Mouse (Mus musculus): Measurements from ENCODE around the gene Cbln4. TPM values are rescaled to one million over a fixed set of nuclear protein-coding genes. Genes with fewer than 3 reads are reported as not detected.

The Cbln4 gene
- polyA plus RNA-seq, 2 experiments: 0.01 TPM; not detected in 1

- Histone ChIP-seq H3K4me3 (ENCODE audit: insufficient read depth in 1 of 2, low read depth in 2 of 2, low read length in 2 of 2) (no peak overlapping the region), H3K9me3 (ENCODE audit: control insufficient read depth, low read length) (peaks cover 2% of the 10 kb centered on the region; the same call in 1 of the 2 replicates), H3K27ac (no peak overlapping the region), H3K36me3 (replicated peaks; ENCODE audit: control insufficient read depth, insufficient read depth, low read depth) (no peaks in the 10 kb centered on the region), H3K4me1 (replicated peaks; ENCODE audit: control insufficient read depth in 2 of 2, insufficient read depth in 2 of 2, low read length in 1 of 2) (no peaks in the 10 kb centered on the region), H3K27me3 (ENCODE audit: control insufficient read depth, insufficient read depth, low read length) (no peaks in the 10 kb centered on the region), H3K4me2 (ENCODE audit: low read depth) (no peak overlapping the region), H3K9ac (replicated peaks) (no peak overlapping the region)
- ATAC-seq (ENCODE audit: insufficient read depth) (no peak), DNase-seq (ENCODE audit: low read depth in 3 of 3, low spot score in 3 of 3) (no peak)
- 50% methylated on average over 7 of the region's 7 CpGs for WGBS (ENCODE audit: insufficient replicate concordance)
- TF ChIP-seq CTCF (IDR thresholded peaks at IDR 0.05; ENCODE audit: low read depth) (no peak), EP300 (IDR thresholded peaks at IDR 0.05; ENCODE audit: low read depth) (no peak)
Observed at GRCm38 (mm10) chr2:172058936-172059665, 15.8 kb upstream of the Cbln4 start.

DNA sequence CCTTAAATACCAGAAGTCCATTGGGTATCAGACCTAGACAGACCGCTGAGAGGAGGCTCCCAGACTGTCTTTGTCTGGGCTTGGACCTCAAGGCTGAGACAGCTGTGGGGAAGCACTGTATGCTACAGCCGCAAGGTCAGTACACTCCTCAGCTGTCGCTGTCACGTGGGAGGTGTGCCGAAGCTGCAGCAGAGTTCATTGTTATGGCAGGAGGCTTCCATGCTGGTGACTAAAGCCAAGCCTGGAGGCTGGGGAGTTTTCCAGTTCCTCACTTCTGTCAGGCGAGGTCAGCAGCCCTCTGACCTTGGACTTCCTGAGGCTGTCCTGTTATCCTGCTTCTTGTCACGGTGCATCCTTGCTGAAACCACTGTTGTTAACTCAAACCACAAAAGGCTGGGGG lies 2.7 kb upstream of the Cbln4 start:
- Histone ChIP-seq H3K9ac (replicated peaks) (no peak overlapping the region), H3K4me2 (ENCODE audit: low read depth) (no peak overlapping the region), H3K4me3 (ENCODE audit: insufficient read depth in 1 of 2, low read depth in 2 of 2, low read length in 2 of 2) (no peak overlapping the region), H3K9me3 (ENCODE audit: control insufficient read depth, low read length) (no peaks in the 10 kb centered on the region; the same call in 1 of the 2 replicates), H3K27ac (no peak overlapping the region), H3K36me3 (replicated peaks; ENCODE audit: control insufficient read depth, insufficient read depth, low read depth) (no peaks in the 10 kb centered on the region), H3K4me1 (replicated peaks; ENCODE audit: control insufficient read depth in 2 of 2, insufficient read depth in 2 of 2, low read length in 1 of 2) (no peaks in the 10 kb centered on the region), H3K27me3 (ENCODE audit: control insufficient read depth, insufficient read depth, low read length) (peaks cover 17% of the 10 kb centered on the region)
- no peak for DNase-seq (ENCODE audit: low read depth in 3 of 3, low spot score in 3 of 3)
- WGBS (ENCODE audit: insufficient replicate concordance): 34% methylated on average over 7 of the region's 7 CpGs
- no peak for TF ChIP-seq CTCF (IDR thresholded peaks at IDR 0.05; ENCODE audit: low read depth)
- no peak for TF ChIP-seq EP300 (IDR thresholded peaks at IDR 0.05; ENCODE audit: low read depth)
- ATAC-seq (ENCODE audit: insufficient read depth): no peak

DNA sequence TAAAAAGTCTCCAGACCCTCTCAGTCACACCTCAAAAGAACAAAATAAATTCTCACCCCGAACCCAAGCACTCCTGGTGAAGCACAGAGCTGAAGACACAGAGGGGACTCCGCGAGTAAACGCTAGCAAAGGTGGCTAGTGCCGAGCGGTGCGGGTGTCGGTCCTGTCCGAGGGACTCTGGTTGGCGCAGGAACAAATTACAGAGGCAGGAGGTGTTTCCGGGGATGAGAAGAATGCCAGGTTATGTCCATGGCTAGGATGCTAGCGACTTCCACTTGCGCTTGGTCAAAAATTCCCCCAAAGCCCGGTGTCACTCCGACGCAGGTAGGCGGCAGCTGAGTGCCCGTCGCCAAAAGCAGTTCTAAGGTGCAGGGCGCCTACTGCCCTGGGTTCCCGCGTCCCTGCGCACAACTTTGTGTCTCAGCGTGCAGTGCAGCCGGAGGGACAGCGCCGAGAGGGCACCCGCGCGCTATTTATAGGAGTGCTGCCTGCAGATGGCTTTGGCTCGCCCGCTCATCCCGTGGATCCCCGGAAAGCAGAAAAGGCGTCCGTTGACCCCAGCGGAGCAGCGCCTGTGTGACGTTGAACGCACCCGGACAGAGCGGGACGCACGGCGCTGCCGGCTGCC lies 545 bp downstream of the Cbln4 start:
- H3K27ac ChIP-seq: no peak overlapping the region

DNA sequence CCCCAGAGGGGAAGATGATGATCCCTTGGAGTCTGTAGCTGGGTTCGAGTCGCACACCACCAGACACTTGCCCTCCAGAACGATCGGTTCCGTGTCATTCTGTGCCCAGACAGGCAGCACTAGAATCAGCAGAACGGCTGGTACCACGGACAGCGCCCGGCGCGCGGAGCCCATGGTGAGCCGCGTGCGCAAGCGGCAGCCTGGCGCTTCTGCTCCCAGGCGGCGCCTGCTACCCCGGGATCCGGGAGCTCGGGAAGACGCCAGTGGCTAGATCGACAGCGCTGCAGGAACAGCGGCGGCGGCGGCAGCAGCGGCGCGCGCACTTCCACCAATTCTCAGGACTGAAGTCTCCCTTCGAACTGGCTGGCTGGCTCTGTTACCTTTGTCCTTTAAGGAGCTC lies 1.1 kb downstream of the Cbln4 start:
- peaks cover 17% of the 10 kb centered on the region for H3K27me3 ChIP-seq (ENCODE audit: control insufficient read depth, insufficient read depth, low read length)
- no peak overlapping the region for H3K4me3 ChIP-seq (ENCODE audit: insufficient read depth in 1 of 2, low read depth in 2 of 2, low read length in 2 of 2)
- H3K9me3 ChIP-seq (ENCODE audit: control insufficient read depth, low read length): no peaks in the 10 kb centered on the region; the same call in 1 of the 2 replicates
- 1% methylated on average over 34 of the region's 34 CpGs for WGBS (ENCODE audit: insufficient replicate concordance)
- ATAC-seq (ENCODE audit: insufficient read depth) (no peak), DNase-seq (ENCODE audit: low read depth in 3 of 3, low spot score in 3 of 3) (no peak)
- no peak overlapping the region for H3K9ac ChIP-seq (replicated peaks)
- TF ChIP-seq CTCF (IDR thresholded peaks at IDR 0.05; ENCODE audit: low read depth) (no peak), EP300 (IDR thresholded peaks at IDR 0.05; ENCODE audit: low read depth) (no peak)
- H3K36me3 ChIP-seq (replicated peaks; ENCODE audit: control insufficient read depth, insufficient read depth, low read depth): no peaks in the 10 kb centered on the region
- H3K27ac ChIP-seq: no peak overlapping the region
- no peak overlapping the region for H3K4me2 ChIP-seq (ENCODE audit: low read depth)
- H3K4me1 ChIP-seq (replicated peaks; ENCODE audit: control insufficient read depth in 2 of 2, insufficient read depth in 2 of 2, low read length in 1 of 2): no peaks in the 10 kb centered on the region

More for the DNA sequence above, 545 bp downstream of the Cbln4 start:
- no peak overlapping the region for H3K4me3 ChIP-seq (ENCODE audit: insufficient read depth in 1 of 2, low read depth in 2 of 2, low read length in 2 of 2)
- WGBS (ENCODE audit: insufficient replicate concordance): 3% methylated on average over 46 of the region's 46 CpGs
- no peak overlapping the region for H3K4me2 ChIP-seq (ENCODE audit: low read depth)
- ATAC-seq (ENCODE audit: insufficient read depth) (no peak), DNase-seq (ENCODE audit: low read depth in 3 of 3, low spot score in 3 of 3) (no peak)
- no peaks in the 10 kb centered on the region for H3K36me3 ChIP-seq (replicated peaks; ENCODE audit: control insufficient read depth, insufficient read depth, low read depth)
- H3K4me1 ChIP-seq (replicated peaks; ENCODE audit: control insufficient read depth in 2 of 2, insufficient read depth in 2 of 2, low read length in 1 of 2): no peaks in the 10 kb centered on the region
- H3K9ac ChIP-seq (replicated peaks): no peak overlapping the region
- TF ChIP-seq CTCF (IDR thresholded peaks at IDR 0.05; ENCODE audit: low read depth) (no peak), EP300 (IDR thresholded peaks at IDR 0.05; ENCODE audit: low read depth) (no peak)
- H3K9me3 ChIP-seq (ENCODE audit: control insufficient read depth, low read length): no peaks in the 10 kb centered on the region; the same call in 1 of the 2 replicates
- H3K27me3 ChIP-seq (ENCODE audit: control insufficient read depth, insufficient read depth, low read length): peaks cover 17% of the 10 kb centered on the region

- Histone ChIP-seq H3K36me3 (replicated peaks; ENCODE audit: control insufficient read depth, insufficient read depth, low read depth) (no peaks in the 10 kb centered on the region), H3K4me2 (ENCODE audit: low read depth) (no peak overlapping the region), H3K9me3 (ENCODE audit: control insufficient read depth, low read length) (no peaks in the 10 kb centered on the region; the same call in 1 of the 2 replicates), H3K27me3 (ENCODE audit: control insufficient read depth, insufficient read depth, low read length) (peaks cover 17% of the 10 kb centered on the region), H3K9ac (replicated peaks) (no peak overlapping the region), H3K4me3 (ENCODE audit: insufficient read depth in 1 of 2, low read depth in 2 of 2, low read length in 2 of 2) (no peak overlapping the region), H3K27ac (no peak overlapping the region), H3K4me1 (replicated peaks; ENCODE audit: control insufficient read depth in 2 of 2, insufficient read depth in 2 of 2, low read length in 1 of 2) (no peaks in the 10 kb centered on the region)
- 51% methylated on average over 10 of the region's 10 CpGs for WGBS (ENCODE audit: insufficient replicate concordance)
- no peak for ATAC-seq (ENCODE audit: insufficient read depth)
- no peak for TF ChIP-seq CTCF (IDR thresholded peaks at IDR 0.05; ENCODE audit: low read depth)
- no peak for TF ChIP-seq EP300 (IDR thresholded peaks at IDR 0.05; ENCODE audit: low read depth)
- DNase-seq (ENCODE audit: low read depth in 3 of 3, low spot score in 3 of 3): no peak
Observed at GRCm38 (mm10) chr2:172040859-172041258, 2.4 kb downstream of the Cbln4 start.

Measured in liver, embryonic 14.5 days (tissue).